Mouse (Mus musculus) megakaryocyte progenitor cell, adult 5-6 weeks (primary cell): ENCODE measurements around the gene Fam174b. TPM values are rescaled to one million over a fixed set of nuclear protein-coding genes. Genes with fewer than 3 reads are reported as not detected.
A peak's percentile ranks its signal among the peaks of the same experiment; 100 is the strongest.

Experiments used
- ATAC-seq: replicated peaks from 2 replicates; pipeline ENCODE4 v1.8.0; 2016; ENCODE audit warnings: mild to moderate bottlenecking, moderate TSS enrichment, inconsistent platforms; ENCODE audit not compliant: poor library complexity
- total RNA-seq, 2 experiments: library from RNA; stranded (forward) in 1 of 2; stranded (reverse) in 1 of 2; fragments of 157-497, 149-512 nt in 1 of 2; fragments of 200-1000 nt in 1 of 2; gene quantifications; 2 replicates each; pipeline versions ENCODE4 v1.2.3 to v1.2.4; 2015 to 2017

Gene Fam174b
- total RNA-seq, 2 experiments from 2014 or later, result 3.3 to 6.0 TPM

- peak; percentile 39; the same call in 1 of the 2 replicates for ATAC-seq
Measured at GRCm38 (mm10) chr7:73811439-73811838, 71.3 kb downstream of the Fam174b start.

- ATAC-seq, result no peak
Measured at GRCm38 (mm10) chr7:73812176-73812575, 72.1 kb downstream of the Fam174b start.

DNA sequence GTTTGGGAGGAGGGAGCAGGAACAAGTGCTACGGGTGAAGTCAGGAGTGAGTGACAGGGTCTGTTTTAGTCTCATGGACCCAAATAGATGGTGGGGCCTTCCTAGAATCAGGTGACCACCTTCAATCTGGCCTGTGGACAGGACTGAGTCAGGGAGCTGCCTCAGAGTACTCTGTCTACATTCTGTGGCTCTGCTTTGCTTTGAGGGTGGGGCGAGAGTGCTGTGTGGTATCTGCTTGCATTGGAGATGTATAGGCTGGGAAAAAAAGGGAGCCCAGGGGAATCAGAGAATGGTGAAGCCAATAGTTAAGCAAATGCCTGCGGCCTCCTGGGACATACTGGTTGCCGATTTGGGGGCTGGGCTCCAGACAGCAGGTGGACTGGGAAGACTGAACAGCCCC, 73.8 kb downstream of the Fam174b start:
- no peak for ATAC-seq

DNA sequence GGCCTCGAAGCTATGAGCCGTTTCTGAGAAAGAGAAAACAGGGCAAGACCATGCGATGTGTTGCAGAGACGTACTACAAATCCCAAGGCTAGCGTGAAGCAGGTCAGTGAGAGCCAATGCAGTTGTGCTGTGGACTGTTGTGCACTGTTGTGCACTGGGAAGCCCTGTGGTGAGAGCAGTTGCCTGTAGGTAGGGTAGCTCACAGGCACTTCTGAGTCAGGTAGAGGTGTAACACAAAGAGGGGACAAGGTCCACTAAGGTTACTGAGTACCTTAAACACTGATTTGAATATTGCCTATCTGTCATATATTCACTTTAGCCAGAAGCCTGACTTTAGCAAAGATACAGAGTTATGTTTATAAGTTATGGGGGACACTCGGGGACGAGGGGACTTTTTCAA, 74.4 kb downstream of the Fam174b start:
- ATAC-seq, result no peak

GRCm38 (mm10) chr7:73816255-73816996, 76.3 kb downstream of the Fam174b start:
- no peak for ATAC-seq

DNA sequence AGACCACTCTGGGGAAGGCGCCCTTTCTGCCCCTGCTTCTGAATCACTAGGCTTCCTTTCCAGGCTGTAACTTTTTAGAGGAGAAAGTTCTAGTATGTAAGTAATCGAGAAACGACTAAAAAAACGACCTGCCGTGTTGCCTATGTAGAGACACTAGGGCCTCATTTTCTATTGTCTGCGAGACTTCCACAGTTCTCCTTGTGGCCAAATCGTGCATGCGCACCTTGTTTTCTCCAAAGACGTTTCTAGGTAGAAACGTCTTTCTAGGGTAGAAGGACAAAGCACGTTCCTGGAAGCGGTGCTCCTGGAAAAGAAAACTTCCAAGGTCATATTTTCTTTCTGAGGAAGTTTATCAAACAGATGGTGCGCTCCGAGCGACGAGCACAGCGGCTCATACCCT, 79.3 kb downstream of the Fam174b start:
- ATAC-seq, result peak; percentile 46; the same call in 1 of the 2 replicates

Other genes with a start within 250 kb of the Fam174b start
- gene Chd2, start 198.5 kb upstream of the Fam174b start, total RNA-seq (2015), result 46.8 and 54.3 TPM in 2 replicates
- 82.2 and 117 TPM in 2 replicates for gene Chd2, start 198.5 kb upstream of the Fam174b start, total RNA-seq (2017)